Mouse (Mus musculus): Measurements from ENCODE around the gene Lgals1. TPM values are rescaled to one million over a fixed set of nuclear protein-coding genes. Genes with fewer than 3 reads are reported as not detected.
A peak's percentile ranks its signal among the peaks of the same experiment; 100 is the strongest.

Lgals1 gene
- polyA plus RNA-seq, 1 experiment from 2014 or later = 576 TPM

DNA sequence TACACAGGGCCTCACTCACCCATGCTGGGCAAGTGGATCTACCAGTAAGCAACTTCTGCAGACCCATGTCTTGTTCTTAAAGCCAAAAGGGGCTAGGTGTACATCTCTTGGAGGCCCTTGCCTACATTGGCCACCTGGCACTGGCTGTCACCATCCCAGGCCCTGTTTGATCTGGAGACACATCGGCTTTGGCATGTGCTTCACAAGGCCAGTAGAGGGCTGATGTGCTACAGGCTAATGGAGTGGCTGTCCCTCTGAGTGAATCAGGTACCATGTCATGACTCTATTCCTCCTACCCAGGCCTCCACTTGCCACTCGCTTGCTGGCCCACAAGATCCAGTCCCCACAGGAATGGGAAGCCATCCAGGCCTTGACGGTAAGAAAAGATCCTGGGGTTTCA lies 44.7 kb upstream of the Lgals1 start:
- peaks cover 59% of the 10 kb centered on the region for H3K36me3 ChIP-seq (ENCODE audit: insufficient read depth, low read length)
- no peak overlapping the region for H3K4me2 ChIP-seq (ENCODE audit: low read length)
- DNase-seq (ENCODE audit: low spot score) = no peak

DNA sequence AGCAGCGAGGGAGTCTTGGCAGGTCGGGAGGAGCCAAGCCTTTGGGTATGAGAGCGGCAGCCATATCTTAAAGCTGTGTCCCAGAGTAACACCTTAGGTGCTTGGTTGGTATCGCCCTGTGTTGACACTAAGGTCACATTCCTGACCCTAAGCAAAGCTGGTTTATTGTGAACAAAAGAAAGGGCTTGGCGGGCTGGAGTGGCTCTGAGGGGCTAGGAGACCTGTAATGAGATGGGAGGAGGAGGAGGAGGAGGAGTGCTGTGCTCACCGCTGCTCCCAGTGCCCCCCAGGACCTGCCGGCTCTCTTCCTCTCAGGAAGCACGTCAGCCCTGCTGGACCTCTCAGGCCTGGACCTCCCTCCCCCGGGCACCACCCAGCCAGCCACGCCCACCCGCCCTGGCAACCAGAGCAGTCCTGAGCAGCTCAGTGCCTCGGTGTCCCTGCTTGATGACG lies 37.1 kb upstream of the Lgals1 start:
- Histone ChIP-seq H3K27ac (no peak overlapping the region), H3K27me3 (ENCODE audit: insufficient read depth, low read length) (no peaks in the 10 kb centered on the region), H3K36me3 (ENCODE audit: insufficient read depth, low read length) (peaks cover 69% of the 10 kb centered on the region), H3K9me3 (replicated peaks; ENCODE audit: low read length) (no peaks in the 10 kb centered on the region), H3K4me1 (replicated peaks; ENCODE audit: insufficient read depth, low read length) (peaks cover 7% of the 10 kb centered on the region), H3K4me3 (replicated peaks; ENCODE audit: low read depth, low read length) (no peak overlapping the region), H3K4me2 (ENCODE audit: low read length) (no peak overlapping the region), H3K9ac (ENCODE audit: low read depth, low read length) (no peak overlapping the region)
- 30% methylated on average over 13 of the region's 13 CpGs for WGBS
- ATAC-seq (replicated peaks; ENCODE audit: low FRiP score, low read depth) = 0 out of 2 replicates have a peak, but pooled peaks have one; percentile 24
- no peak for TF ChIP-seq CTCF (IDR thresholded peaks at IDR 0.05; ENCODE audit: low read depth)
- DNase-seq (ENCODE audit: low spot score) = peak; percentile 24

More for the DNA sequence above, 44.7 kb upstream of the Lgals1 start:
- 81% methylated on average over 3 of the region's 3 CpGs for WGBS
- H3K4me3 ChIP-seq (replicated peaks; ENCODE audit: low read depth, low read length) = no peak overlapping the region
- H3K9me3 ChIP-seq (replicated peaks; ENCODE audit: low read length) = no peaks in the 10 kb centered on the region
- ATAC-seq (replicated peaks; ENCODE audit: low FRiP score, low read depth) = no peak
- no peaks in the 10 kb centered on the region for H3K27me3 ChIP-seq (ENCODE audit: insufficient read depth, low read length)
- H3K4me1 ChIP-seq (replicated peaks; ENCODE audit: insufficient read depth, low read length) = peaks cover 14% of the 10 kb centered on the region; the same call in 1 of the 2 replicates
- no peak overlapping the region for H3K27ac ChIP-seq
- TF ChIP-seq CTCF (IDR thresholded peaks at IDR 0.05; ENCODE audit: low read depth) = peak; percentile 23; the same call in 1 of the 2 replicates
- no peak overlapping the region for H3K9ac ChIP-seq (ENCODE audit: low read depth, low read length)

DNA sequence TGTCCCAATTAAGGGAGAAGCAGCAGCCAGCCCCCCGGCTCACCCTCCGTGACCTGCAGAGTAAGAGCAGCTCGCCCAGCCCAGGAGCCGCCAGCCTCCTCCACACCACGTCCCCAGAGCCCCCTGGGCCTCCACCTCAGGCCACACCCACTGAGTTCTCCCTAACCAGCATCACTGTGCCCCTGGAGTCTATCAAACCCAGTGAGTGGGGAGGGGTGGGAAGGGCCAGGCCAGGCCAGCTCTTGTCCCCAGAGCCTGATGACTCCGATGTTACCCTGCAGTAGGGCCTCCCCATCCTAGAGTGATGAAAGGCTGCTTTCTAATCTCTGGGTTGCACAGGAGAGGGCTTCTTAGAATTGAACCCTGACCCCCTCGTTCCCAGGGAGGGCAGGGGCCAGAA lies 34.1 kb upstream of the Lgals1 start:
- Histone ChIP-seq H3K27ac (no peak overlapping the region), H3K4me1 (replicated peaks; ENCODE audit: insufficient read depth, low read length) (peaks cover 14% of the 10 kb centered on the region), H3K9ac (ENCODE audit: low read depth, low read length) (no peak overlapping the region), H3K36me3 (ENCODE audit: insufficient read depth, low read length) (peaks cover 43% of the 10 kb centered on the region), H3K27me3 (ENCODE audit: insufficient read depth, low read length) (no peaks in the 10 kb centered on the region), H3K9me3 (replicated peaks; ENCODE audit: low read length) (no peaks in the 10 kb centered on the region), H3K4me2 (ENCODE audit: low read length) (no peak overlapping the region), H3K4me3 (replicated peaks; ENCODE audit: low read depth, low read length) (no peak overlapping the region)
- TF ChIP-seq CTCF (IDR thresholded peaks at IDR 0.05; ENCODE audit: low read depth) = no peak
- ATAC-seq (replicated peaks; ENCODE audit: low FRiP score, low read depth) (0 out of 2 replicates have a peak, but pooled peaks have one; percentile 10), DNase-seq (ENCODE audit: low spot score) (no peak)
- WGBS = 36% methylated on average over 7 of the region's 7 CpGs

DNA sequence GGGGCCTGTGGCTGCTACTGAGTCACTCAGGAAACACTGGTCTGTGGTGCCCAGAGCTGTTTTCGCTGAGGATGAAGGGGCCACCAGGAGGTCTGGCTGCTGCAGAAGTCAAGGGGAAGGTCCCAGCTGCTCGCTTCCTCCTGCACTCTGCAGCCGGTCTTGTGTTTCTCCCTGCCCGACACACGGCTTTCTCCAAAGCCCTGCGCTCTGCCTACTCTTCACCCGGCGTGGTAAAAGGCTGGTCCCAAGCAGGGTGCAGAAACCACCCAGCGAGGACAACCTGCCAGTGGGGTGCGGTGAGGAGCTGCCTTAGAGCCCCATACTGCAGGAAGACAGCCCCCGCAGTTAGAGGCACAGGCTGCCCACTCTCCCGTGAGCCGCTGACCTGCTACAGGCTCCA lies 31.8 kb upstream of the Lgals1 start:
- Histone ChIP-seq H3K4me1 (replicated peaks; ENCODE audit: insufficient read depth, low read length) (peaks cover 26% of the 10 kb centered on the region), H3K36me3 (ENCODE audit: insufficient read depth, low read length) (peaks cover 27% of the 10 kb centered on the region), H3K9me3 (replicated peaks; ENCODE audit: low read length) (no peaks in the 10 kb centered on the region), H3K27me3 (ENCODE audit: insufficient read depth, low read length) (no peaks in the 10 kb centered on the region), H3K4me2 (ENCODE audit: low read length) (no peak overlapping the region), H3K4me3 (replicated peaks; ENCODE audit: low read depth, low read length) (no peak overlapping the region), H3K27ac (peak overlapping the region; percentile 39; the same call in 1 of the 2 replicates), H3K9ac (ENCODE audit: low read depth, low read length) (peak overlapping the region; percentile 13; the same call in 1 of the 2 replicates)
- no peak for ATAC-seq (replicated peaks; ENCODE audit: low FRiP score, low read depth)
- WGBS = 59% methylated on average over 13 of the region's 13 CpGs
- no peak for DNase-seq (ENCODE audit: low spot score)
- TF ChIP-seq CTCF (IDR thresholded peaks at IDR 0.05; ENCODE audit: low read depth) = no peak

DNA sequence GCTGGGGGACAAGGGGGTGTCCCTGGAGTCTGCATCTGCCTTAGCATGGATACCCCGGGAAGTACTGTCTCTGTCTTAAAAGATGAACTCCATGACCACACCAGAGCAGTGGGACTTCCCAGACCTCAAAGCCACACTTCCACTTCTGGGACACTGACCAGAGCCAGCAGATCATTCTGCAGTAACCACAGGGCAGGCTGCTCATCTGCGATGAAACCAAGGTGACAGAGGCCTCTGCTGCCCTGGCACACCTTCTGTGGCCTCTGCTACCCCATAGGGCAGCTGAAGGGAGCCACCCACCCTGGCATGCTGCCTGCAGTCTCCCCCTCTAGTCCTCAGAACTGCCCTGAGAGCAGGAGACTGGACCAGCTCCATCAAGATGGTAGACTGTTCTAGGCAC lies 30.8 kb upstream of the Lgals1 start:
- no peak overlapping the region for H3K27ac ChIP-seq
- H3K9me3 ChIP-seq (replicated peaks; ENCODE audit: low read length) = no peaks in the 10 kb centered on the region
- H3K4me3 ChIP-seq (replicated peaks; ENCODE audit: low read depth, low read length) = no peak overlapping the region
- no peak for DNase-seq (ENCODE audit: low spot score)
- H3K36me3 ChIP-seq (ENCODE audit: insufficient read depth, low read length) = peaks cover 24% of the 10 kb centered on the region
- H3K4me2 ChIP-seq (ENCODE audit: low read length) = no peak overlapping the region
- H3K4me1 ChIP-seq (replicated peaks; ENCODE audit: insufficient read depth, low read length) = peaks cover 33% of the 10 kb centered on the region
- ATAC-seq (replicated peaks; ENCODE audit: low FRiP score, low read depth) = no peak
- 70% methylated on average over 2 of the region's 2 CpGs for WGBS
- H3K27me3 ChIP-seq (ENCODE audit: insufficient read depth, low read length) = no peaks in the 10 kb centered on the region
- TF ChIP-seq CTCF (IDR thresholded peaks at IDR 0.05; ENCODE audit: low read depth) = no peak
- H3K9ac ChIP-seq (ENCODE audit: low read depth, low read length) = no peak overlapping the region

DNA sequence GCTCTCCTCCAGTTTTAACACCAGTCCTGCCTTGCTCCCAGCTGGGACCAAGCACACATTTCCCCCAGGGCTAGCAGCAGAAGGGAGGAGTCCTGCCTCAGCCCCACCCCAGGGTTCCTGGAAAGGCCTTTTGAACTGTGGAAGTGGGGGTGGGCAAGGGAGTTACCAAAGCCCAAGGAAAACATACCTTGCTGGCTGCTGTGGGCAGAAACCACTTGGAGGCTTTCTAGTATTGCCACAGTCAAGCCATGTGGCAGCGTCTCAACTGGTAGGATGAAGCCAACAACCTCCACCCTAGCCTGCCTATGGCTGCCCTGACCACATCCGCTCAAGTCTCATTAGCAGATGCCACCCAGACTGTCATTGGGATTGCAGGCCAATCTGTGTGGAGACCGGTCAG lies 30.4 kb upstream of the Lgals1 start:
- DNase-seq (ENCODE audit: low spot score) (no peak), ATAC-seq (replicated peaks; ENCODE audit: low FRiP score, low read depth) (no peak)
- Histone ChIP-seq H3K27ac (0 out of 2 replicates have a peak overlapping the region, but pooled peaks have one; percentile 13), H3K9me3 (replicated peaks; ENCODE audit: low read length) (no peaks in the 10 kb centered on the region), H3K36me3 (ENCODE audit: insufficient read depth, low read length) (peaks cover 24% of the 10 kb centered on the region), H3K27me3 (ENCODE audit: insufficient read depth, low read length) (no peaks in the 10 kb centered on the region), H3K4me3 (replicated peaks; ENCODE audit: low read depth, low read length) (no peak overlapping the region), H3K4me2 (ENCODE audit: low read length) (no peak overlapping the region), H3K9ac (ENCODE audit: low read depth, low read length) (no peak overlapping the region), H3K4me1 (replicated peaks; ENCODE audit: insufficient read depth, low read length) (peaks cover 37% of the 10 kb centered on the region)
- no peak for TF ChIP-seq CTCF (IDR thresholded peaks at IDR 0.05; ENCODE audit: low read depth)
- 82% methylated on average over 3 of the region's 3 CpGs for WGBS

DNA sequence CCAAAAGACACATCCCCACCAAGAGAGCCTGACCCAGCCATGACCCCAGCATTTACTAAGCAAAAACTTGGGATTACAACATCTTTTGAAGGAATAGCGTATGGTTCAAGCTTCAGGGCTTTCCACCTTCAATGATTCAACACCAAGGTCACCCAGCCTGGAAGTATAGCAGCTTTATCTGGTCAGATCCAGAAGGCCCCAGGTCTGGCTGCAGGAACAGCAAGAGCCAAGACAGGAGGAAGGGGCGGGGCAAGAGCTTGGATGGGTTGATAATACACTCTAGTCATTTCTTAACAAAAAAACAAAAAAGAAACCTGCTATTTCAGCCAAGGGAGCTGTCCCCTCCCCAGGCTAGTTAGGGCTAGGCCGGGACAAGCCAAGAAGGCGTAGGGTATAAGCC lies 29.0 kb upstream of the Lgals1 start:
- H3K4me1 ChIP-seq (replicated peaks; ENCODE audit: insufficient read depth, low read length) = peaks cover 38% of the 10 kb centered on the region
- no peak overlapping the region; the same call in 1 of the 2 replicates for H3K27ac ChIP-seq
- H3K27me3 ChIP-seq (ENCODE audit: insufficient read depth, low read length) = no peaks in the 10 kb centered on the region
- no peaks in the 10 kb centered on the region for H3K9me3 ChIP-seq (replicated peaks; ENCODE audit: low read length)
- peaks cover 14% of the 10 kb centered on the region for H3K36me3 ChIP-seq (ENCODE audit: insufficient read depth, low read length)
- DNase-seq (ENCODE audit: low spot score) = no peak
- no peak for TF ChIP-seq CTCF (IDR thresholded peaks at IDR 0.05; ENCODE audit: low read depth)
- WGBS = 91% methylated on average over 4 of the region's 4 CpGs
- ATAC-seq (replicated peaks; ENCODE audit: low FRiP score, low read depth) = no peak
- H3K4me3 ChIP-seq (replicated peaks; ENCODE audit: low read depth, low read length) = no peak overlapping the region
- no peak overlapping the region for H3K4me2 ChIP-seq (ENCODE audit: low read length)
- no peak overlapping the region for H3K9ac ChIP-seq (ENCODE audit: low read depth, low read length)

All from kidney, postnatal 0 days (tissue).